Mouse (Mus musculus): ENCODE data around the gene Dis3l2.

The Dis3l2 gene

GRCm38 (mm10) chr1:87010629-87011330, 307.2 kb downstream of the Dis3l2 start:
- in situ Hi-C loops (cut with MboI, MseI): no loop called here

- in situ Hi-C loops (cut with MboI, MseI): no loop called here
Measured at GRCm38 (mm10) chr1:87011718-87012117, 308.1 kb downstream of the Dis3l2 start.

GRCm38 (mm10) chr1:87012606-87013005, 309.0 kb downstream of the Dis3l2 start:
- in situ Hi-C loops (cut with MboI, MseI): no loop called here

GRCm38 (mm10) chr1:87020714-87021113, 317.1 kb downstream of the Dis3l2 start:
- in situ Hi-C loops (cut with MboI, MseI): no loop called here

GRCm38 (mm10) chr1:87021584-87021983, 318.0 kb downstream of the Dis3l2 start:
- in situ Hi-C loops (cut with MboI, MseI): no loop called here

- in situ Hi-C loops (cut with MboI, MseI): no loop called here
Measured at GRCm38 (mm10) chr1:87023291-87024170, 319.9 kb downstream of the Dis3l2 start.

GRCm38 (mm10) chr1:87025021-87025420, 321.4 kb downstream of the Dis3l2 start:
- in situ Hi-C loops (cut with MboI, MseI): loop anchor here (5.0 kb wide), 1 partner anchor 67 kb away; no protein-coding TSS in a partner anchor

GRCm38 (mm10) chr1:87028786-87029185, 325.2 kb downstream of the Dis3l2 start:
- in situ Hi-C loops (cut with MboI, MseI): loop anchor here (5.0 kb wide), 1 partner anchor 64 kb away; no protein-coding TSS in a partner anchor

GRCm38 (mm10) chr1:87030652-87031051, 327.0 kb downstream of the Dis3l2 start:
- in situ Hi-C loops (cut with MboI, MseI): no loop called here

GRCm38 (mm10) chr1:87032466-87032865, 328.9 kb downstream of the Dis3l2 start:
- in situ Hi-C loops (cut with MboI, MseI): no loop called here

GRCm38 (mm10) chr1:87035532-87036161, 332.0 kb downstream of the Dis3l2 start:
- in situ Hi-C loops (cut with MboI, MseI): no loop called here

GRCm38 (mm10) chr1:87036334-87036733, 332.7 kb downstream of the Dis3l2 start:
- in situ Hi-C loops (cut with MboI, MseI): no loop called here

GRCm38 (mm10) chr1:87038477-87039070, 335.0 kb downstream of the Dis3l2 start:
- in situ Hi-C loops (cut with MboI, MseI): no loop called here

GRCm38 (mm10) chr1:87041119-87041518, 337.5 kb downstream of the Dis3l2 start:
- in situ Hi-C loops (cut with MboI, MseI): loop anchor here (5.0 kb wide), 1 partner anchor 374 kb away; no protein-coding TSS in a partner anchor

GRCm38 (mm10) chr1:87041814-87042438, 338.3 kb downstream of the Dis3l2 start:
- in situ Hi-C loops (cut with MboI, MseI): loop anchor here (5.0 kb wide), 1 partner anchor 375 kb away; no protein-coding TSS in a partner anchor

- in situ Hi-C loops (cut with MboI, MseI): no loop called here
Measured at GRCm38 (mm10) chr1:87050072-87050471, 346.5 kb downstream of the Dis3l2 start.

- in situ Hi-C loops (cut with MboI, MseI): no loop called here
Measured at GRCm38 (mm10) chr1:87050700-87051099, 347.1 kb downstream of the Dis3l2 start.

GRCm38 (mm10) chr1:87051369-87051768, 347.8 kb downstream of the Dis3l2 start:
- in situ Hi-C loops (cut with MboI, MseI): no loop called here

GRCm38 (mm10) chr1:87057075-87057474, 353.5 kb downstream of the Dis3l2 start:
- in situ Hi-C loops (cut with MboI, MseI): no loop called here

- in situ Hi-C loops (cut with MboI, MseI): no loop called here
Measured at GRCm38 (mm10) chr1:87059042-87059665, 355.5 kb downstream of the Dis3l2 start.

- in situ Hi-C loops (cut with MboI, MseI): no loop called here
Measured at GRCm38 (mm10) chr1:87060913-87061312, 357.3 kb downstream of the Dis3l2 start.
